Mouse (Mus musculus) hindbrain, embryonic 16.5 days (tissue): Measurements from ENCODE around the gene Trpc4ap. TPM values are rescaled to one million over a fixed set of nuclear protein-coding genes. Genes with fewer than 3 reads are reported as not detected.
A peak's percentile ranks its signal among the peaks of the same experiment; 100 is the strongest.

Experiments used
- ATAC-seq: fragments of 200-750 bp; cut with Nextera tagmentation; 2 replicates; pipeline ENCODE4 v1.8.0; 2017; ENCODE audit warnings: moderate TSS enrichment, moderate library complexity
- H3K27ac ChIP-seq: fragments of 300-500 bp; sonication (generic); 2 replicates; pipeline ENCODE4 v1.5.1; 2014; ENCODE audit warnings: low read depth, mild to moderate bottlenecking, control low read depth, low read length, moderate library complexity
- H3K27me3 ChIP-seq: fragments of 300-500 bp; sonication (generic); replicated peaks from 2 replicates; pipeline ENCODE4 v1.6.1; 2014; ENCODE audit warnings: low read length; ENCODE audit not compliant: control insufficient read depth, insufficient read depth
- H3K36me3 ChIP-seq: fragments of 300-500 bp; sonication (generic); 2 replicates; pipeline ENCODE4 v1.6.1; 2014; ENCODE audit warnings: mild to moderate bottlenecking, low read length, moderate library complexity, mixed read lengths; ENCODE audit not compliant: control insufficient read depth, insufficient read depth
- H3K4me1 ChIP-seq: fragments of 300-500 bp; sonication (generic); 2 replicates; pipeline ENCODE4 v1.6.1; 2014; ENCODE audit warnings: low read depth, low read length; ENCODE audit not compliant: control insufficient read depth, insufficient read depth
- H3K4me2 ChIP-seq: fragments of 300-500 bp; sonication (generic); 2 replicates; pipeline ENCODE4 v1.6.1; 2014; ENCODE audit warnings: mild to moderate bottlenecking, low read length, control low read depth, moderate library complexity
- H3K4me3 ChIP-seq: fragments of 300-500 bp; sonication (generic); 2 replicates; pipeline ENCODE4 v1.5.1; 2014; ENCODE audit warnings: mild to moderate bottlenecking, low read length, control low read depth, moderate library complexity
- H3K9ac ChIP-seq: fragments of 300-500 bp; sonication (generic); 2 replicates; pipeline ENCODE4 v1.6.1; 2014; ENCODE audit warnings: low read depth, mild to moderate bottlenecking, control low read depth, low read length, moderate library complexity
- H3K9me3 ChIP-seq: fragments of 300-500 bp; sonication (generic); 2 replicates; pipeline ENCODE4 v1.6.1; 2014; ENCODE audit warnings: mild to moderate bottlenecking, low read length, moderate library complexity; ENCODE audit not compliant: control insufficient read depth
- WGBS: fragments of 180-500 bp; shearing (Covaris S2); extraction: QIAGEN DNeasy Blood & Tissue Kit; methylation state at CpG from one replicate; pipeline ENCODE4 v1.1.7; 2014; 5-methylcytosine and 5-hydroxymethylcytosine counted together
- polyA plus RNA-seq: library from polyadenylated mRNA; unstranded; fragments of >200 nt; fragmentation: Nextera tagmentation; extraction: Ambion mirVana; gene quantifications from 2 replicates; pipeline ENCODE4 v1.2.1, GENCODE M21; 2015

Gene Trpc4ap
- polyA plus RNA-seq, 1 experiment from 2014 or later, result 155 TPM

GRCm38 (mm10) chr2:155595516-155595915, 96.7 kb downstream of the Trpc4ap start:
- Histone ChIP-seq H3K9me3 (no peaks in the 10 kb centered on the region), H3K27me3 (no peaks in the 10 kb centered on the region; the same call in 1 of the 2 replicates), H3K36me3 (no peaks in the 10 kb centered on the region), H3K4me1 (peaks cover 14% of the 10 kb centered on the region), H3K9ac (no peak overlapping the region), H3K27ac (no peak overlapping the region), H3K4me3 (no peak overlapping the region), H3K4me2 (no peak overlapping the region)
- no peak for ATAC-seq
- 75% methylated on average over 6 of the region's 6 CpGs for WGBS

GRCm38 (mm10) chr2:155592854-155593283, 99.3 kb downstream of the Trpc4ap start:
- 0% methylated on average over 9 of the region's 9 CpGs for WGBS
- no peaks in the 10 kb centered on the region; the same call in 1 of the 2 replicates for H3K27me3 ChIP-seq
- no peaks in the 10 kb centered on the region for H3K36me3 ChIP-seq

DNA sequence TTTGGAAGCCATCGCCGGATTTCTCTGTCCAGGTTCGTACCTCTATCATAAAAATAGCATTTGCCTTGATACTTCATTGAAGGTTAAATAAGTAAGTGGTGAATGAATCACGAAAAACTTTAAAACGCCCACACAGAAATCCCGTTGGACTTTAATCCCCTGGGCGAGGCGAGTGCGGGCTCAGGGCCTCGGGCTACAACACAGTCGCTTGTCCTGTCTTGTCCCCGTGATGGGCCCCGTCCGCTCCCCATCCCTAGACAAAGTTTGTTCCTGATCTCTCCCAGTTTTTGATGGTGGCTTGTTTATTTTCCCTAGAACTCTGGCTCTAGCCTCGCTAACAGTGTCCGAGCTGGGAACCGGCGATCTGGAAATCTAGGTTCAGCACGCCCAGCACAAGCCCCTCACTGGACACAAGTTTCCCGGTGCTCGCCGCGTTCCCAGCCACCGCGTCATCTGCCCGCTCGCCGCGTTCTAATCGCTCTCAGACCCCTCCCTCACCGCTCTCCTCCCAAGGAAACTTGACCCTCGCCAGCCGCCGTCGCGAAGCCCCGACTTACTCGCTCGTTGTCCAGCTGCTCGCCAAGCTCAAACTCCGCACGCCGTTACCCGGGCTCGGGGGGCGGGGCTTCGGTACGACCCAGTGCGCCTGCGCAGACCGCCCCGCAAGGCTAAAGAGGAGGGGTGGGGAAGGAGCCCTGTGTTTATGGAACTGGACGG, 99.9 kb downstream of the Trpc4ap start, which contains the start of gene Gss:
Gene Gss (minus strand): TSS at position 674 of the 717 bp plus-strand sequence.
- H3K27ac ChIP-seq, result peak within 1 kb of the TSS; percentile 76
- H3K36me3 ChIP-seq, result no peaks in the 10 kb centered on the region
- peak within 1 kb of the TSS; percentile 51 for H3K4me3 ChIP-seq

More at GRCm38 (mm10) chr2:155592854-155593283, 99.3 kb downstream of the Trpc4ap start:
- H3K4me2 ChIP-seq, result peak overlapping the region; percentile 90
- peak overlapping the region; percentile 72 for H3K9ac ChIP-seq
- no peak for ATAC-seq
- H3K9me3 ChIP-seq, result no peaks in the 10 kb centered on the region
- peak overlapping the region; percentile 51 for H3K4me3 ChIP-seq
- H3K27ac ChIP-seq, result peak overlapping the region; percentile 60
- H3K4me1 ChIP-seq, result peaks cover 14% of the 10 kb centered on the region

GRCm38 (mm10) chr2:155591676-155592075, 100.5 kb downstream of the Trpc4ap start:
- no peaks in the 10 kb centered on the region for H3K36me3 ChIP-seq
- peak overlapping the region; percentile 72 for H3K9ac ChIP-seq
- H3K27ac ChIP-seq, result peak overlapping the region; percentile 76; the same call in 1 of the 2 replicates
- no peak for ATAC-seq
- WGBS, result 6% methylated on average over 6 of the region's 6 CpGs
- peak overlapping the region; percentile 51 for H3K4me3 ChIP-seq
- peak overlapping the region; percentile 90 for H3K4me2 ChIP-seq
- no peaks in the 10 kb centered on the region; the same call in 1 of the 2 replicates for H3K27me3 ChIP-seq
- H3K4me1 ChIP-seq, result peaks cover 14% of the 10 kb centered on the region
- no peaks in the 10 kb centered on the region for H3K9me3 ChIP-seq

More for the DNA sequence above, 99.9 kb downstream of the Trpc4ap start, which contains the start of gene Gss:
- under 1% methylated on average over 53 of the region's 53 CpGs for WGBS
- peak; percentile 95 for ATAC-seq
- Histone ChIP-seq H3K9me3 (no peaks in the 10 kb centered on the region), H3K4me1 (peaks cover 14% of the 10 kb centered on the region), H3K27me3 (no peaks in the 10 kb centered on the region; the same call in 1 of the 2 replicates), H3K9ac (peak within 1 kb of the TSS; percentile 72), H3K4me2 (peak within 1 kb of the TSS; percentile 90)

DNA sequence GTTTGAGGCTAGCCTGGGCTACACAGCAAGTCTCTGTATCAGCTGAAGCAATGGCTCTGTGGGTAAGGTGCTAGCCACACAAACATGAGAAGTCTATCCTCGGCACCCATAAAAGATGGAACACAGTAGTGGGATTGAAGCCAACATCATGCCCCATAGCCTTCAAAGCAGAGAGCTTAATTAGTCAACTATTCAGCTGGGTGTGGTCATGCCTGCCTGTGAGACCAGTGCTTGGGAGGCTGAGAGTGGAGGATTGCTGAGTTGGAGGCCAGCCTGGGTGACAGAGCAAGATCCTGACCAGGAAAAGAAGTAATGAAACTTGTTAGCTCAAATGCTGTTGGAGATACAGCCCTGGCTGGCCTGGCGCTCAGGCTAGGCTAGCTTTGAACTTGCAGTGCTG, 101.3 kb downstream of the Trpc4ap start:
- peaks cover 14% of the 10 kb centered on the region for H3K4me1 ChIP-seq
- H3K27ac ChIP-seq, result no peak overlapping the region
- H3K27me3 ChIP-seq, result no peaks in the 10 kb centered on the region; the same call in 1 of the 2 replicates
- no peak overlapping the region for H3K4me3 ChIP-seq
- WGBS, result 88% methylated on average over 2 of the region's 2 CpGs
- H3K9me3 ChIP-seq, result no peaks in the 10 kb centered on the region
- no peak overlapping the region for H3K9ac ChIP-seq
- H3K36me3 ChIP-seq, result no peaks in the 10 kb centered on the region
- no peak overlapping the region for H3K4me2 ChIP-seq
- ATAC-seq, result no peak

DNA sequence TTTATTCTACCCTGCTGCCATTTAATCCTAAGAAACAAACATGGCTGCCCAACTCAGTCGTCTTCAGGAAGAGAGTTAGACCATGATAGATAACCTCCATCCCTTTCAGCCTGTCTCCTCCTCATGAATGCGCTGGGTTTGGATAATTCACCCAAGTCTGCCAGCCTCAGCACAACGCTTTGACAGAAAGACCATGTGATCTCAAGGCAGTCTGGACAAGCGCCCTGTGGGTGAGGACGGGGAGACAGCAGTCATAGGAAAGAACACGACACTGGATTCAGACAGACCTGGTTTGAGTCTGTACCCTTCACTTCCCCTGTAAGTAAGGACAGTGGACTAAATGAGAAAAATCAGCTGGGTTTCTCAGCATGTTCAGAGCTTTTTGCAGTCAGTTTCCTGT, 102.7 kb downstream of the Trpc4ap start:
- Histone ChIP-seq H3K4me2 (no peak overlapping the region), H3K4me3 (no peak overlapping the region), H3K9ac (no peak overlapping the region), H3K4me1 (peaks cover 14% of the 10 kb centered on the region), H3K27me3 (no peaks in the 10 kb centered on the region), H3K9me3 (no peaks in the 10 kb centered on the region), H3K27ac (no peak overlapping the region), H3K36me3 (no peaks in the 10 kb centered on the region)
- ATAC-seq, result no peak
- WGBS, result 77% methylated on average over 6 of the region's 6 CpGs

DNA sequence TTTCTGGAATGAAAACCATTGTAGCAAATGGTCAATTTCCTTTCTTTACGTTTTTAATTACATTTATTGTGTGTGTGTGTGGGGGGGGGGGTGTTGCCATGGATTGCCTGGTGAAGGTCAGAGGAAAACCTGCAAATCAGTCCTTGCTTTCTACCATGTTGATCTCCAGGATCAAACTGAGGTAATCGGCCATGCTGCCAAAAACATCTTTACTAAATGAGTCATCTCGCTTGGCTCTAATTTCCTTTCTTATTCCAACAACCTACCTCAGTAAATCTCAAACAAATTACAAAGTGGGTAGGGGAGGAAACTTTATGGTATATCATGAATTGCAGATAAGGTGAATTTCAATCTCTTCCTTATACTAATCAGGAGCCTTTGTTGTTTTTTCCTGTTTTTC, 104.0 kb downstream of the Trpc4ap start:
- peaks cover 13% of the 10 kb centered on the region for H3K4me1 ChIP-seq
- no peak overlapping the region for H3K27ac ChIP-seq
- no peak overlapping the region for H3K9ac ChIP-seq
- H3K36me3 ChIP-seq, result no peaks in the 10 kb centered on the region
- no peak overlapping the region for H3K4me3 ChIP-seq
- 86% methylated on average over 3 of the region's 3 CpGs for whole genome bisulfite sequencing
- ATAC-seq, result no peak
- no peaks in the 10 kb centered on the region for H3K27me3 ChIP-seq
- no peaks in the 10 kb centered on the region for H3K9me3 ChIP-seq
- H3K4me2 ChIP-seq, result no peak overlapping the region

GRCm38 (mm10) chr2:155585486-155585885, 106.7 kb downstream of the Trpc4ap start:
- Histone ChIP-seq H3K9me3 (no peaks in the 10 kb centered on the region), H3K27me3 (no peaks in the 10 kb centered on the region), H3K9ac (no peak overlapping the region), H3K4me2 (no peak overlapping the region), H3K4me1 (no peaks in the 10 kb centered on the region), H3K27ac (no peak overlapping the region), H3K36me3 (no peaks in the 10 kb centered on the region), H3K4me3 (no peak overlapping the region)
- 71% methylated on average over 10 of the region's 10 CpGs for WGBS
- no peak for ATAC-seq

GRCm38 (mm10) chr2:155585082-155585481, 107.1 kb downstream of the Trpc4ap start:
- H3K27ac ChIP-seq, result no peak overlapping the region
- no peaks in the 10 kb centered on the region for H3K9me3 ChIP-seq
- no peaks in the 10 kb centered on the region for H3K36me3 ChIP-seq
- no peaks in the 10 kb centered on the region for H3K27me3 ChIP-seq
- no peaks in the 10 kb centered on the region for H3K4me1 ChIP-seq
- no peak overlapping the region for H3K4me3 ChIP-seq
- no peak overlapping the region for H3K9ac ChIP-seq
- no peak overlapping the region for H3K4me2 ChIP-seq
- no peak for ATAC-seq
- 86% methylated on average over 9 of the region's 9 CpGs for WGBS
